Mouse (Mus musculus): ENCODE measurements at regions not wholly inside any gene's neighbourhood (a gene's known extent, or its start where the extent isn't known, plus 50 kb on each side); places are given as distances from the start of the nearest gene placed in this dataset.

DNA sequence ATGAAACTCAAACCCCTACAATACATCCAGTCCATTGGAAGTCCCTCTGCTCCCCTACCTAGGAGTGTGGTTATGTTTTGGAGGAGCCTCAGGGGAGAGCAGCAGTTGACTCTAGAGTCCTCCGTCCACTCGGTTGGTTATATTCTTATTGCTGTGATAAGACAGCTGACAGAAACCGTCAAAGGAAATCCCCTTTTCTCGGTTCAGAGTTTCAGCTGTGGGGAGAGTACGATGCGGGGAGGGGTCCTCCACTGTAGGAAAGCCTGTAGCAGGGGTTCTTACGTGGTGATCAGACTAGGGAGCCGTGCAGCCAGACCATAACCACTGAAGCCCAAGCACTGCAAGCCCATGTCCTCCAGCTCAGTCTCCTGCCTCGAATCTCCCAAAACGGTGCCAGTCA is 137.5 kb downstream of the Ptpn20 start:
- H3K4me3 ChIP-seq (ENCODE audit: insufficient read depth in 1 of 2, low read depth in 2 of 2, low read length in 2 of 2): no peak overlapping the region
- 59% methylated on average over 10 of the region's 10 CpGs for WGBS (ENCODE audit: insufficient replicate concordance)
- H3K4me2 ChIP-seq (ENCODE audit: low read depth): no peak overlapping the region
- H3K9ac ChIP-seq (replicated peaks): no peak overlapping the region
- no peak for TF ChIP-seq EP300 (IDR thresholded peaks at IDR 0.05; ENCODE audit: low read depth)
- TF ChIP-seq CTCF (IDR thresholded peaks at IDR 0.05; ENCODE audit: low read depth): no peak
- no peaks in the 10 kb centered on the region for H3K4me1 ChIP-seq (replicated peaks; ENCODE audit: control insufficient read depth in 2 of 2, insufficient read depth in 2 of 2, low read length in 1 of 2)
- H3K9me3 ChIP-seq (ENCODE audit: control insufficient read depth, low read length): no peaks in the 10 kb centered on the region
- ATAC-seq (ENCODE audit: insufficient read depth) (no peak), DNase-seq (ENCODE audit: low read depth in 3 of 3, low spot score in 3 of 3) (no peak)
- H3K27ac ChIP-seq: no peak overlapping the region
- H3K27me3 ChIP-seq (ENCODE audit: control insufficient read depth, insufficient read depth, low read length): no peaks in the 10 kb centered on the region
- no peaks in the 10 kb centered on the region for H3K36me3 ChIP-seq (replicated peaks; ENCODE audit: control insufficient read depth, insufficient read depth, low read depth)

DNA sequence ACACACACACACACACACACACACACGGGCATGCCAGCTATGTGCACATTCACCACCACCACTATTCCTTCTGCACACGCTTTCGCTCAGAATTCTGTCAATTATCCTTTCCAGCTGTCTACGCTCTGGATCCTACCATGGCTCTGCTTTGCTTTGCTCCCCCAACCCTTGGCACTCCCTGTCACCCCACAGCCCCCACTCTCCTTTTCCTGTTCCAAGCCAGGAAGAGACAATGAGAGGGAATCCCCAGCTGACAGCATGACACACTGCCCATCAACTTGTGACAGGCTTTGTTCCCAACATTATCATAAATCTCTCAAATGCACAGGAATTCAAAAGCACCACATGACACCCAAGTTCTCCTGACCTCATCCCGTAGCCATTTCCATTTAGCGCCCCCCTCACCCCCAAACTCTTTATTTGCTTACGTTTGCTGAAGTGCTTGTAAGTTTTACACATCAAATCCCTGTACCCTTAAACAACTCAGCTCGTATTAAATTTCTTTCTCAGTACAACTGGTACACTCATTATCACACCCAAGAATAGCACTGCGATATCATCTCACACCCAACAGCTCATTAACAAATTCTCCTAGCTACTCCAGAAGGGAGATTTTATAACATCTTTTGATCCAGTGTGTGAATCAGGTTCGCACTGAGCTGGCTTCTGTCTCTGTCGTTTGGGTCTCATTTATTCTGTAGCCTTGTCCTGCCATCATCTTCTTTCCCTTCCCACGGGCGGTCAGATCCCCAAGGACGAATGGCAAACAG is 140.3 kb downstream of the Ptpn20 start:
- Histone ChIP-seq H3K9me3 (ENCODE audit: control insufficient read depth, low read length) (no peaks in the 10 kb centered on the region), H3K27ac (no peak overlapping the region), H3K4me3 (ENCODE audit: insufficient read depth in 1 of 2, low read depth in 2 of 2, low read length in 2 of 2) (no peak overlapping the region), H3K4me2 (ENCODE audit: low read depth) (no peak overlapping the region), H3K9ac (replicated peaks) (no peak overlapping the region), H3K4me1 (replicated peaks; ENCODE audit: control insufficient read depth in 2 of 2, insufficient read depth in 2 of 2, low read length in 1 of 2) (no peaks in the 10 kb centered on the region), H3K27me3 (ENCODE audit: control insufficient read depth, insufficient read depth, low read length) (no peaks in the 10 kb centered on the region), H3K36me3 (replicated peaks; ENCODE audit: control insufficient read depth, insufficient read depth, low read depth) (no peaks in the 10 kb centered on the region)
- 61% methylated on average over 14 of the region's 14 CpGs for WGBS (ENCODE audit: insufficient replicate concordance)
- TF ChIP-seq CTCF (IDR thresholded peaks at IDR 0.05; ENCODE audit: low read depth) (no peak), EP300 (IDR thresholded peaks at IDR 0.05; ENCODE audit: low read depth) (no peak)
- no peak for DNase-seq (ENCODE audit: low read depth in 3 of 3, low spot score in 3 of 3)
- ATAC-seq (ENCODE audit: insufficient read depth): no peak

DNA sequence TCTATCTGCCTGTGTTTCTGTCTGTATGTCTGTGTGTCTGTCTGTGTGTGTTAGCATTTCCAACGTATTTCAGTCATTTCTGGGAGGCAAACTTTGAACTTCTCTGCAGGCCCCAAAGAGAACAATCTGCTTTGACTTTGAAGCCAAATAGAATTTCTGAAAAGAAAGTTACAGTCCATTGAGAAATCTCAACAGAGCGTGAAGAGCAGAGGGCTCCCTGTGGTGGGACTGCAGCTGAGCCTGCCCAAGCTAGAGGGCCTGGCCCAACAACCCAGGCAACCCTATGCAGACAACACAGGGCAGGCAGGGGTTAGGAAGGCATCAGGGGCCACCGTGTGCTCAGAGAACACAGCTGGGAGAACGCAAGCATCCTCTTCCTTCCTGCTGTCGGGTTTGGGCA is 143.7 kb downstream of the Ptpn20 start:
- Histone ChIP-seq H3K4me3 (ENCODE audit: insufficient read depth in 1 of 2, low read depth in 2 of 2, low read length in 2 of 2) (no peak overlapping the region), H3K27me3 (ENCODE audit: control insufficient read depth, insufficient read depth, low read length) (no peaks in the 10 kb centered on the region), H3K4me2 (ENCODE audit: low read depth) (no peak overlapping the region), H3K9ac (replicated peaks) (no peak overlapping the region), H3K9me3 (ENCODE audit: control insufficient read depth, low read length) (no peaks in the 10 kb centered on the region), H3K36me3 (replicated peaks; ENCODE audit: control insufficient read depth, insufficient read depth, low read depth) (no peaks in the 10 kb centered on the region), H3K27ac (no peak overlapping the region), H3K4me1 (replicated peaks; ENCODE audit: control insufficient read depth in 2 of 2, insufficient read depth in 2 of 2, low read length in 1 of 2) (no peaks in the 10 kb centered on the region)
- no peak for ATAC-seq (ENCODE audit: insufficient read depth)
- WGBS (ENCODE audit: insufficient replicate concordance): 43% methylated on average over 5 of the region's 5 CpGs
- TF ChIP-seq CTCF (IDR thresholded peaks at IDR 0.05; ENCODE audit: low read depth): no peak
- TF ChIP-seq EP300 (IDR thresholded peaks at IDR 0.05; ENCODE audit: low read depth): no peak
- no peak for DNase-seq (ENCODE audit: low read depth in 3 of 3, low spot score in 3 of 3)

DNA sequence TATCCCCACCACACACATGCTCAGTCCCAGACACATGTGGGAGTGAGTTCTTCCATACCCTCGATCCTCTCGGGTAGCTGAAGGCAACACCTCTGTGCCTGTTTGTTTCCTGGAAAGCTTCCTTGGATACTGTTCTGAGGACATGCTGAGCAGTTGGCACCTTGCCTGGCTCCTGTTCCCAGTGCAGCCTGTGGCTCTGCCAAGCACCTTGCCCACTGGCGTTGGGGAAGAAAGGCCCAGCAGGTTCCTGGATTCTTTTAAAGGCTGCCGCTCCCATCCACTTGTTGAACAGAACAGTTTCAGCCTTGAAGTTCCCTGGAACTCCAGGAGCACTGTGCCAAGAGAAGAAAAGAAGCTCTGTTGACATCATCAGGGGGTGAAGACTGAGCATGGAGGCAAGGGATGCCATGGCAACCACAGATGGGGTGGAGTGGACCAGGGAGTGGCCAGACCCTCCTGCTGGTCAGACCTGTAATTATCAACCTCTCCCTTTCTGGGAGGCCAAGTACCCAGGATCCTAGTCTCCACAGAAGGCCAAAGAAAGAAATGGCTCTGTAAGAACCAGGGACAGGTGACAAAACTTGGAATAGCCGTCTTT is 145.5 kb downstream of the Ptpn20 start:
- WGBS (ENCODE audit: insufficient replicate concordance): 73% methylated on average over 5 of the region's 5 CpGs
- no peak for ATAC-seq (ENCODE audit: insufficient read depth)

DNA sequence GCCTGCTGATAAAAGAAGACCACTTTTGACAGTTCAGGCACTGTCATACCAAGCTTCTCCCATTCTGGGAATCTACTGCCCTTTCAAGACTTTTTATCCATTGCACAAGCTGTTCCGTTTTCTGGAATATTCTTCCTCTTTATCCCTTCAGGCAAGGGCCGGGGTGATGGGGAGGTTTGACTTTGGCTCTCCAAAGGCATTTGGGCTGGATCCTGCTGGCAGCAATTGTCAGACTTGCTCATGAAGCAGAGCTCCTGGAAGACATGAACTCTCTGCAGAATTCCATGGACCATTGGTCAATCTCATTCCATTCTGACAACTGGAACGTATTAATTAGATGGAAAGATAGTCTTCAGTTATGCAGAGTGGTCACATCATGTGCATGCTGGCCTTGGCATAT is 146.6 kb downstream of the Ptpn20 start:
- Histone ChIP-seq H3K36me3 (replicated peaks; ENCODE audit: control insufficient read depth, insufficient read depth, low read depth) (no peaks in the 10 kb centered on the region), H3K9me3 (ENCODE audit: control insufficient read depth, low read length) (no peaks in the 10 kb centered on the region), H3K9ac (replicated peaks) (no peak overlapping the region), H3K4me2 (ENCODE audit: low read depth) (no peak overlapping the region), H3K27ac (no peak overlapping the region), H3K27me3 (ENCODE audit: control insufficient read depth, insufficient read depth, low read length) (no peaks in the 10 kb centered on the region), H3K4me1 (replicated peaks; ENCODE audit: control insufficient read depth in 2 of 2, insufficient read depth in 2 of 2, low read length in 1 of 2) (no peaks in the 10 kb centered on the region), H3K4me3 (ENCODE audit: insufficient read depth in 1 of 2, low read depth in 2 of 2, low read length in 2 of 2) (no peak overlapping the region)
- DNase-seq (ENCODE audit: low read depth in 3 of 3, low spot score in 3 of 3) (no peak), ATAC-seq (ENCODE audit: insufficient read depth) (no peak)
- 50% methylated on average over 3 of the region's 3 CpGs for WGBS (ENCODE audit: insufficient replicate concordance)
- TF ChIP-seq EP300 (IDR thresholded peaks at IDR 0.05; ENCODE audit: low read depth): no peak
- TF ChIP-seq CTCF (IDR thresholded peaks at IDR 0.05; ENCODE audit: low read depth): no peak

More for the DNA sequence above, 145.5 kb downstream of the Ptpn20 start:
- H3K27ac ChIP-seq: no peak overlapping the region
- H3K4me1 ChIP-seq (replicated peaks; ENCODE audit: control insufficient read depth in 2 of 2, insufficient read depth in 2 of 2, low read length in 1 of 2): no peaks in the 10 kb centered on the region
- no peaks in the 10 kb centered on the region for H3K9me3 ChIP-seq (ENCODE audit: control insufficient read depth, low read length)
- no peak overlapping the region for H3K4me3 ChIP-seq (ENCODE audit: insufficient read depth in 1 of 2, low read depth in 2 of 2, low read length in 2 of 2)
- H3K36me3 ChIP-seq (replicated peaks; ENCODE audit: control insufficient read depth, insufficient read depth, low read depth): no peaks in the 10 kb centered on the region
- TF ChIP-seq EP300 (IDR thresholded peaks at IDR 0.05; ENCODE audit: low read depth): no peak
- DNase-seq (ENCODE audit: low read depth in 3 of 3, low spot score in 3 of 3): no peak
- H3K27me3 ChIP-seq (ENCODE audit: control insufficient read depth, insufficient read depth, low read length): no peaks in the 10 kb centered on the region
- no peak overlapping the region for H3K9ac ChIP-seq (replicated peaks)
- no peak overlapping the region for H3K4me2 ChIP-seq (ENCODE audit: low read depth)
